Mouse (Mus musculus): ENCODE measurements around the gene Nlrp2. TPM values are rescaled to one million over a fixed set of nuclear protein-coding genes. Genes with fewer than 3 reads are reported as not detected.

The Nlrp2 gene
- not detected for total RNA-seq (2021)
- long read RNA-seq, experiment 1 = 0 reads
- long read RNA-seq, experiment 2 = 0 reads

DNA sequence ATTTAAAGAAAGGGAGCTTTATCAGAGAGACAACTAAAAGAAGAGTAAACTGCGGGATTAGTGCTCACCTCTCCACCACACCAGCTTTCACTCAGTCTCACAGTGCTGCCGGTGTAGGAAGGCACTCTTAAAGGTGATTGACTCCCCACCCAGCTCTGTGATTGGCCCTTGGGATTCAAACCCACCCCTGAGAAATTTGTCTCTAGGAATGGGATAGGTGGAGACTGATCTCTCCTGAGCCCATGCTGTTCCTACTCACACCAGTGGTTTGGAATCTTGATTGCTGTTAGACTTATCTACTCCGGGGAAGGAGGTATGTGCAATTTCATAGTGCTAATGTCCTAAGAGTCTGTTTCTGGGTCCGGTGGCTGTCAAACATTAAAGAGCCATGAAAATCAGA is at the start of gene Nlrp2:
Nlrp2 (minus strand) TSS at position 101 of the 400 bp plus-strand sequence.
- DNase-seq = no peak
- intact Hi-C loops (cut with DNase I; ENCODE audit: low total_unique reads) = no loop called here

DNA sequence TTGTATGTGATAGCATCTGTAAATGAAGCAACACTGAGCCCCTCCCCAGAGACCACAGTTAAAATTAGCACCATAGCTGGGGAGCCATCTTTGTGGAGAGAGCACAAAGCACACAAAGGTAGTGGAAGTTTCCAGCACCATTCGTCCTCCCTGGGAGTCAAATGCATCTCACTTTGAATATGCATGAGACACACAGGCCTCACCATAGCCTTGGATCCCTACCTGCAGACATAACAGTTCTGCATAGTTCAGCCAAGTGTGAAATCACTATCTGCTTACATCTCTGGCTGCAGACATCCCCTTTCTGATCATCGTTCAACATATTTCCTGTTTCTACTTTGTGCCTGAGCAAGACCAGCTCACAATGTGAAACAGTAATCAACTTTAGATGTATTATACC is 15.9 kb upstream of the Nlrp2 start:
- intact Hi-C loops (cut with DNase I; ENCODE audit: low total_unique reads) = no loop called here

DNA sequence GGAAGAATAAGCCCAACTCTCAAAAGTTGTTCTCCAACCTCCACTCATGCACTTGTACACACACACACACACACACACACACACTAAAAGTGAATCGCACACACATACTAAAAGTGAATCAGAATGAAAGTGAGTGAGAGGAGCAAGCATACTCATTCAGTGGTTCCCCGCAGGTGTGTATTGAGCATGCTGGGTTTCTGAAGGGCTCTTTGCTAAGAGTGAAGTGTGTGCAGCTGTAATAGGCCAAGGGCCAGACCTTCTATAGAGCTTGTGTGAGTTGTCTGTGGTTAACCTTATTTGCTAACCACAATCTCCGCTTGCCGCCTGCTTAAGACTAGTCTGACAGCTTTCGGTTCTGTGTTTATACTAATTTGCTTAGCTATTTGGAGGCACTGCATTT is 12.8 kb upstream of the Nlrp2 start:
- DNase-seq = no peak
- intact Hi-C loops (cut with DNase I; ENCODE audit: low total_unique reads) = no loop called here

More for the DNA sequence above, 15.9 kb upstream of the Nlrp2 start:
- no peak for DNase-seq

DNA sequence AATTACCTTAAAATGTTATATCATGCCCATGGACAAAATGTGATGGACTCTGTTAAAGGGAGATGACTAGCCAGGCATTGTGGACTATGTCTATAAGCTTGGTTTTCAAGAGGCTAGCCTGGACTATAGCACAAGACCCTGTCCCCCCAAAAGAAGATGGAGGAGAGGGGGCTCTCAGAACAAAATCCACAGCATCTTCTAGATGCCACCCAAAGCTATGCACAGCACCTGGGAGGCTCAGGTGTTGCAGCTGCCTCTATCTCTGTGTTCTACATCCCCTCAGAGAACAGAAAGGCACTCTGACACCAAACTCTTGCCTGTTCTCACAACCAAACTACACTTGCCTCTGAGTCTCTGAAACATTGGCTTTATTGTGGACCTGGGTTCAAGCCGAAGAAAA is 598 bp downstream of the Nlrp2 start, which contains the start of gene Gm5065:
Gm5065 (plus strand) TSS at position 301 of the 400 bp plus-strand sequence.
- intact Hi-C loops (cut with DNase I; ENCODE audit: low total_unique reads) = no loop called here
- DNase-seq = no peak

DNA sequence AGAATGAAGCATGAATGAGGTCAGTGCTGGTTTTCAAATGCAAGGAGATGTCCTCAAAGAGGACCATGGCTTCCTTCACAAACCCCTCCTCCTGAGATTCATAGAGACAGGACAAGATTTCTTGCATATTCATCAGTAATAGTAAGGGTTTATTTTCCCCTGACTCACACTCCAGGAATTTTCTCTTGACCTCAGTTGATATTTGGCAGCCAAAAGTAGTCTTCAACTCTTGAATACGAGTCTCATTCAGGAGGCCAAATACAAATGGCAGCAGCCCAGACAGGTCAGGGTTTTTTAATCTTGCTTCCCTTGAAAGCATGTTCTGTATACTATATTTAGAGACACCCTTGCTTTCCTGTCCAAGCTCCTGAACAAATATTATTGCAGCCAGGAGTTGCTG is 23.3 kb downstream of the Nlrp2 start:
- intact Hi-C loops (cut with DNase I; ENCODE audit: low total_unique reads) = no loop called here
- no peak for DNase-seq

DNA sequence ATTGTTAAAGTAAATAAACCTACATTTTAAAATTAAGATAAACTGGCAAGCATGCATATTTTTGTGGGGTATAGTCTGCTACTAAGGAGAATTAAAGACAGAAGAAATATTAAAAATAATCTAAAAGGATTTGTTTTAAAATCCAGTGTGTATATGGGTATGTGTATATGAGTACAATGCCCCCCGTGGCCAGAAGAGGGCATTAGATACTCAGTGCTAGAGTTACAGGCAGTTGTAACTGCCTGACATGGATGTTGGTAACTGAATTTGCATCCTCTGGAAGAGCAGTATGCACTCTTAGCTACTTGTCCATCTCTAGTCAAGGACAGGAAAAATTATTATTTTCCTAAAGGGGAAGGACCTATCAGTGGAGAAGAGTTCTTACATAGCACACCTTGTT is 62.6 kb downstream of the Nlrp2 start:
- intact Hi-C loops (cut with DNase I; ENCODE audit: low total_unique reads) = no loop called here
- no peak for DNase-seq

DNA sequence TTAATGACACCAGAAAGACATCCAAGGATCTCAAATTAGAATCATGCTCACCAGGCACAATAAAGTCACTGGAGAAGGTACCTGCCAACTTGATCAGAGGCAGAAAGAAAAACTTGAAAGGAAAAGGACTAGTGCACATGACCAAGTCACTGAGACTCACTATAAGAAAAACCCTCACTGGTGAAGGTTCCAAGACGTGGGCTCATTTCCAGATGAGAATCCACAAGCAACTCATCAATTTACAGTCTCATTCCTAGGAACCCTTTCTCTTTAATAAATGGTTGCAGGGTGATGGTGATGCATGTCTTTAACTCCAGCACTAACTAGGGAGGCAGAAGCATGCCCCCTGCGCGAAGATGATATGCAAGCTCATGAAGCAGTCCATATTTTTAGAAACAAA is 87.8 kb downstream of the Nlrp2 start:
- intact Hi-C loops (cut with DNase I; ENCODE audit: low total_unique reads) = no loop called here
- DNase-seq = no peak

Other genes starting within 250 kb of the Nlrp2 start
- not detected for gene Rfpl4, start 234.1 kb downstream of the Nlrp2 start, total RNA-seq (2021)
- 1 to 10 TPM; 1.4 to 1.7 TPM for gene Rasl2-9, start 225.1 kb downstream of the Nlrp2 start, total RNA-seq (2021)
- not detected for gene Vmn1r55, start 201.4 kb downstream of the Nlrp2 start, total RNA-seq (2021)
- not detected for gene Vmn1r56, start 154.3 kb downstream of the Nlrp2 start, total RNA-seq (2021)
- gene Vmn1r57, start 132.5 kb downstream of the Nlrp2 start, total RNA-seq (2021) = not detected
- gene Gm5065, start 498 bp downstream of the Nlrp2 start, total RNA-seq (2021) = not detected
- not detected for gene Vmn1r58, start 62.4 kb upstream of the Nlrp2 start, total RNA-seq (2021)
- not detected for gene Vmn1r59, start 105.7 kb upstream of the Nlrp2 start, total RNA-seq (2021)
- not detected for gene Vmn2r28, start 142.9 kb upstream of the Nlrp2 start, total RNA-seq (2021)
- gene Vmn1r60, start 196.3 kb upstream of the Nlrp2 start, total RNA-seq (2021) = not detected

Data from gastrocnemius, postnatal 14 days (tissue).